Mouse (Mus musculus) embryo, embryonic 10 days (tissue): ENCODE results near the gene Sirt4.
"Not testable (repeated sequence)": the region's sequence is repeated elsewhere in the genome, so short reads cannot be mapped to it uniquely, and the experiment has no call there.

Experiments used
- DNase-seq: peaks from one replicate; pipeline ENCODE4 v3.0.0-alpha.2; 2015; ENCODE audit warnings: low spot score

The Sirt4 gene

GRCm38 (mm10) chr5:115470766-115471531, 13.6 kb downstream of the Sirt4 start:
- DNase-seq = peak; percentile 85

DNA sequence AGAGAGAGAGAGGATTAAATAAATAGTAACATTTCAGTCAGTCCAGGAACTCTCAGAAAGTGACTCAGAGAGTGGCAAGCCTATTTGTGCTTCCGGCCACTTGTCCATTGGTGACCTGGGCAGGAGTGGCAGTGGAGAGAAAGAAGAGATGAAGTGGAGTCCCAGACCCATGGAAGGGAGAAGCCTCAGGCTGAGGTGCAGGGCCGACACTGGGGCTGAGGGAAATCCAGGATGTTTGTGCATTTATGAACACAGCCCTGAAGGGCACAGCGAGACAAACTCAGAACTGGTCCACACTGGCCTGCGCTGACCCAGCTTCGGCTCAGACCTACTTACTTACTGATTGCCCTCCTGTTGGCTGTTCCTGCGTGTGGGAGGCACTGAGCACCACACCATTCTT, 14.7 kb downstream of the Sirt4 start:
- no peak for DNase-seq

- no peak for DNase-seq
Observed at GRCm38 (mm10) chr5:115465642-115466420, 18.7 kb downstream of the Sirt4 start, which contains the start of gene Pla2g1b. TSS of gene Pla2g1b (plus strand) at chr5:115466262.

- no peak for DNase-seq
Observed at GRCm38 (mm10) chr5:115464408-115465115, 20.0 kb downstream of the Sirt4 start.

DNA sequence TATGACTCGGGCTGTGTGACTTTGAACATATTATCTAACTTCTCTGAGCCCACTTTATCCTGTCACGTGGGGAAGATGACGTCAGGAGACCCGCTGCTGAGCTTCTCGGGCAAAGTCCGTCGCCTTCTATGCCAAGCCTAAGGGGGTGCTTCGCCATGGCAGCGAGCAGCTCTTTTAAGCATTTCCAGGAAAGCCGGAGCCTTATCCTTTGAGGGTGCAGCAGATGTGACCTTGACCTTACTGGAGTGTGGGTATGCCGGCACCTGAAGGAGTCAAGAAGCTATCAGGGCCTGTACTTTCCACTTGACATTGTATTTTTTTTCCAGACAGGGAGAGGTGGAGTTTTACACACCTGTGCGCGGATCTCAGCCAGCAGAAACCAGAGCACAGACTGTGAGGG, 25.6 kb downstream of the Sirt4 start:
- no peak for DNase-seq

- DNase-seq = no peak
Observed at GRCm38 (mm10) chr5:115455838-115456237, 28.7 kb downstream of the Sirt4 start.

DNA sequence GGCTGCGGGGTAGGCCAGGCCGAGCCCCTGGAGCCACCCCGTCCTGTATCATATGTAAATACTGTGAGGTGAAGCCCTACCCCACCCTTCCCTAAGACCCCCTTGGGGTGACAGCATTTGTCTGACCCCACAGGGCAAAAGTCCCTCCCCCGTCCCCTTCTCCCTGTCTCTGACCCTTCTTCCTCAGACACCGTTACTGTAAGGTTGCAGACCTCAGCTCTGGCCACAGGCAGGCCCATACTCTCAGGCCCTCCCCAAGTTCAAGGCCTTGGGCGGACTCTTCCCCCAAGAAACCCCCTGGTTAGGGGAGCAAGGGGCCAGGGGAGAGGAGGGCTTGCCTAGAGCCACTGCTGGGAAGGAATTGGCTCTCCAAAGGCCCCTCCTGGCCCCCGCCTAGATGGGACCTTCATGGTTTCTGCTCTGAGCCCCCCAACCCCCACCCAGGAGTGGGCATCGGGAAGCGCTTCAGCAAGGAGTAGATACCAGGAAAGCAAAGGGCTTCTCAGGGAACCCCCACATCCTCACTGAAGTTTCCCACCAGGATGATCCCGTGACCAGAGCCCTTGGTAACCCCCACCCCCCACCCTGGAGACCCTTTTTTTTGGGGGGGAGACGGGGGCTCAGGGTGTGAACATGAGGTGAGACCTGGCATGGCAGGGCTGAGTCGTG, 30.0 kb downstream of the Sirt4 start:
- DNase-seq = no peak

GRCm38 (mm10) chr5:115450410-115451317, 33.9 kb downstream of the Sirt4 start:
- no peak for DNase-seq

GRCm38 (mm10) chr5:115449247-115449646, 35.3 kb downstream of the Sirt4 start:
- no peak for DNase-seq

GRCm38 (mm10) chr5:115447108-115447507, 37.4 kb downstream of the Sirt4 start:
- no peak for DNase-seq

DNA sequence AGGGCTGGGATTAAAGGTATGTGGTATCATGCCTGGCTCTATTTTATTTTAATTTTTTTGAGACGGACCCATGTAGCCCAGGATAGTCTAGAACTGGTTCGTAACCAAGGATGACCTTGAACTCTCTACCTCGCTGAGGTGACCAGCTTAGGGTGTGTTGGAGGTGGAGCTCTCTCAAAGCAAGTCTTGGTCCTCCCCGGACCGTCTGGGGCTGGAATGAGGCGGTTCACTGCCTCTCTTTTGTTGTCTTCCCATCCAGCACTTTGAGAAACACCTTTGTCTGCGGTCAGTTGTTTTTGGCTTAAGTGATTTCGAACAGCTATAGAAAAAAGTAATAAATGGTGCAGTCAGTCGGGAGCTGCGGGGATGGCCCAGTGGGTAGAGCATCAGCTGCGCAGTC, 40.4 kb downstream of the Sirt4 start:
- no peak for DNase-seq

DNA sequence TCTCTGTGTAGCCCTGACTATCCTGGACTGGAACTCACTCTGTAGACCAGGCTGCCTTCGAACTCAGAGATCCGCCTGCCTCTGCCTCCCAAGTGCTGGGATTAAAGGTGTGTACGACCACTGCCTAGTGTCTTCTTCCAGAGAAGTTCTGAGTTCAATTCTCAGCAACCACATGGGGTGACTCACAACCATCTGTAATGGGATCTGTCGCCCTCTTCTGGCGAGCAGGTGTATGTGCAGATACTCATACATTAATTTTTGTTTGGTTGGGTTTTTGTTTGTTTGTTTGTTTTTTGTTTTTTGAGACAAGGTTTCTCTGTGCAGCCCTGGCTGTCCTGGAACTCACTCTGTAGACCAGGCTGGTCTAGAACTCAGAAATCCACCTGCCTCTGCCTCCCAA, 41.9 kb downstream of the Sirt4 start:
- DNase-seq = not testable (repeated sequence)

DNA sequence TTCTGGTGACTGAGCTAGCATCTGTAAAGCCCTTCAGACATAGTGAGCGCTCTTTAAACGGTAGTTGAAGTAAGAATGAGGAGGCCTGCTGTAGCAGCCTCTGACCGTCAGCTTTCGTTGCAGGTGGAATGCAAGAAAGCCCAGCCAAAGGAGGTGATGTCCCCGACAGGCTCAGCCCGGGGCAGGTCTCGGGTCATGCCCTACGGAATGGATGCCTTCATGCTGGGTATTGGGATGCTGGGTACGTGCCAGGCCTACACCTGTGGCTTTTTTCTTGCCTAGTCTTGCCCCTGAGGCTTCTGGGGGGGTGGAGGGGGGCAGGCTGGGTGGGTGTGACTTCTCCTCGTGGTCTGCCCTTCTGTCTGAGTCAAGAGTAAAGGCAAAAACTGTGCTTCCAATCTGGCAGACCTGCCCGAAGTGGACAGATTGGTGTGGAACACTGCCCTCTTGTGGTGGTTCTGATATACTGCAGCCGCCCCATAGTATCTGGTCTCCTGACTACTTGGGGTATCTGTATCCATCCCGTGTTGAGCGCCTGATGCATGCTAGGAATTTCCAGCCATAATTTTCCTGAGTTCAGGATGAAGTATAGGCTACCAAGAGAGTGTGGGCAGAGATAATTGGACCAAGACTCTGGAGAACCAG, 43.2 kb downstream of the Sirt4 start:
- peak; percentile 89 for DNase-seq

DNA sequence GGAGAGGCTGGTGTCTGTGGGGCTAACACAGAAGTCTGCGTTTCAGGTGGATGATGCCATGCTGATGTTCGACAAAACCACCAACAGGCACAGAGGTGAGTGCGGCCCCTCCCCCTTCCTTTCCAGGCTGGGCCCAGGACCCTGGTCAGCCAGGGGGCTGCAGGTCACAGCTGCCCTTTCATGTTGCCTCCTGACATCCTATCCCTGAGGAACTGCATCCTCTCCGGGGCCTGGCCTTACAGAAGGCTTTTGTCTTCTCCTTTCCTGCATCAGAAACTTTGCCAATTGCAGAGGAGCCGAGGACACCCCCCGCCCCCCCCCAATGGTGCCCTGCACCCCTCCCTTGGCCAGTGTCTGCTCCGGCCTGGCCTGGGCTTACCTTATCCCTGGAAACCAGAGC, 45.9 kb downstream of the Sirt4 start:
- DNase-seq = peak; percentile 66

- DNase-seq = peak; percentile 60
Observed at GRCm38 (mm10) chr5:115437945-115438315, 46.6 kb downstream of the Sirt4 start.

GRCm38 (mm10) chr5:115437242-115437944, 47.1 kb downstream of the Sirt4 start:
- DNase-seq = no peak

GRCm38 (mm10) chr5:115436421-115437124, 48.0 kb downstream of the Sirt4 start:
- DNase-seq = peak; percentile 94

DNA sequence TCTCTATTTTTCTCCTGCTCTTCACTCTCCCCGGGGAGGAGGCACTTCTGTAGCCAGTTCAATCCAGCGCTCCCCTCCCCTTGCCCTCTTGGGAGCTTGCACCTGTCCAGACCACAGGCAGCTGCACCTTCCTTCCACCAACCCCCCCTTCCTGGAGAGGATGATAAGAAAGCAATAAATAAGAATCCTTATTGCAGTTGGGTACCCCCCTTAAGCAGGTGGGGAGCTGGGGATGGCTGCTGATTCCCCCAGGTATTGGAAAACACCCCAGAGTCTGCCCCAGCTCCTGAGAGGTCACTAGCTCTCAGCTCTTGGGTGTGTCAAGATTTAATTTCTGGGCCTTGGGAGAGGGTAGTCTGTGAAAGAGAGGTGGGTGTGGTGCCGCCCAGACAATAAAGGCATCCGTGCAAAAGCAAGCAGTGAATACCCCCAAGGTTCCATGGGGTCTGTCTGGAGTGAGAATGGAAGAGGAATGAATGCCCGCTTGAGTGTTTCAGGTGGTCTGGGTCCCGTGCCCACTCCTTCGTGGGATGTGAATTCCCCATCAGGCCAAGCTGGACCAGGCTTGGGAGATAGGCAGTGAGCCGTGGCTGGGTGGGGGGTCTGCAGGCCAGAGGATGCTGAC, 48.7 kb downstream of the Sirt4 start:
- DNase-seq = no peak
